Mouse (Mus musculus): Measurements from ENCODE around the gene Glb1l. TPM values are rescaled to one million over a fixed set of nuclear protein-coding genes. Genes with fewer than 3 reads are reported as not detected.

Gene Glb1l
- total and polyA plus RNA-seq, 3 experiments: 7.6 to 13.0 TPM; not detected in 1

DNA sequence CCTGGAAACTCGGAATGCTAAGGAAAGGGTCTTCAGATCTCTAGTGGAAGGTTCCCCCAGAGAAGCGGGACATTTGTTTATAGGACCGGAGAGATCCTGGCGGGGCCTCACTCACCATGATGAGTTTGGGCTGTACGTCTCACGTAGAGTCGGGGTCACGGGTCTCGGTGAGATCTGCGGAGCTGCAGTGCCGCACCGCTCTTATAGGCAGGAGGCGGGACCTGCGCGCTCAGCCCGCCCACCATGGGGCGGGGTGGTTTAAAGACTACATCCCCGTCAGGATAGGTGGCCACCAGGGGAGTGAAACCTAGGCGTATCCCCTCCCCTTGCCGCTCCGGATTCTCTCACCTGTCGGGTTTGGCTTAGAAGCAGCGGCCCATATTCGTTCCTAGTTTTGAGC is 8.5 kb upstream of the Glb1l start (continued):
- TF ChIP-seq EP300 (IDR thresholded peaks at IDR 0.05; ENCODE audit: low read depth in 1 of 2, low read length in 2 of 2) (no peak; a peak in 1 of 4 replicates), POLR2A (IDR thresholded peaks at IDR 0.05; ENCODE audit: control insufficient read depth in 1 of 2, insufficient read depth in 1 of 2, low read depth in 1 of 2, low read length in 2 of 2, poor library complexity in 1 of 2) (peak; percentile 98 to 100), CTCF (IDR thresholded peaks at IDR 0.05 in 2 of 3, conservative IDR thresholded peaks at IDR 0.05 in 1 of 3; ENCODE audit: control insufficient read depth in 1 of 3, insufficient read depth in 1 of 3, low read depth in 2 of 3, low read length in 3 of 3, poor library complexity in 1 of 3, severe bottlenecking in 1 of 3) (no peak), CHD2 (IDR thresholded peaks at IDR 0.05; ENCODE audit: low read length) (no peak), NRF1 (IDR thresholded peaks at IDR 0.05; ENCODE audit: insufficient read depth, low read depth, low read length, poor library complexity, severe bottlenecking) (peak; percentile 29; the same call in 1 of the 2 replicates), POLR2AphosphoS2 (IDR thresholded peaks at IDR 0.05; ENCODE audit: low read length) (peak; percentile 99), TBP (IDR thresholded peaks at IDR 0.05; ENCODE audit: low read depth, low read length) (peak; percentile 99), MEF2A (IDR thresholded peaks at IDR 0.05; ENCODE audit: extremely low read depth, insufficient replicate concordance, low read depth, low read length, poor library complexity, severe bottlenecking) (no peak), MAX (IDR thresholded peaks at IDR 0.05; ENCODE audit: low read length) (no peak), USF1 (IDR thresholded peaks at IDR 0.05; ENCODE audit: low read depth, low read length) (no peak), TAL1 (IDR thresholded peaks at IDR 0.05; ENCODE audit: low read length) (no peak), RCOR1 (IDR thresholded peaks at IDR 0.05; ENCODE audit: low read depth, low read length) (no peak), MXI1 (IDR thresholded peaks at IDR 0.05; ENCODE audit: low read depth, low read length) (no peak), USF2 (IDR thresholded peaks at IDR 0.05; ENCODE audit: borderline replicate concordance in 1 of 2, insufficient read depth in 1 of 2, low read depth in 1 of 2, low read length in 2 of 2) (no peak), RAD21 (IDR thresholded peaks at IDR 0.05; ENCODE audit: low read depth, low read length) (no peak), KAT2A (conservative IDR thresholded peaks at IDR 0.05; ENCODE audit: low read depth, low read length) (no peak), SMC3 (IDR thresholded peaks at IDR 0.05; ENCODE audit: low read depth, low read length) (no peak), JUND (IDR thresholded peaks at IDR 0.05; ENCODE audit: low read depth, low read length) (no peak), GABPA (IDR thresholded peaks at IDR 0.05; ENCODE audit: low read depth, low read length) (no peak), NELFE (IDR thresholded peaks at IDR 0.05; ENCODE audit: low read depth, low read length) (peak; percentile 100)

DNA sequence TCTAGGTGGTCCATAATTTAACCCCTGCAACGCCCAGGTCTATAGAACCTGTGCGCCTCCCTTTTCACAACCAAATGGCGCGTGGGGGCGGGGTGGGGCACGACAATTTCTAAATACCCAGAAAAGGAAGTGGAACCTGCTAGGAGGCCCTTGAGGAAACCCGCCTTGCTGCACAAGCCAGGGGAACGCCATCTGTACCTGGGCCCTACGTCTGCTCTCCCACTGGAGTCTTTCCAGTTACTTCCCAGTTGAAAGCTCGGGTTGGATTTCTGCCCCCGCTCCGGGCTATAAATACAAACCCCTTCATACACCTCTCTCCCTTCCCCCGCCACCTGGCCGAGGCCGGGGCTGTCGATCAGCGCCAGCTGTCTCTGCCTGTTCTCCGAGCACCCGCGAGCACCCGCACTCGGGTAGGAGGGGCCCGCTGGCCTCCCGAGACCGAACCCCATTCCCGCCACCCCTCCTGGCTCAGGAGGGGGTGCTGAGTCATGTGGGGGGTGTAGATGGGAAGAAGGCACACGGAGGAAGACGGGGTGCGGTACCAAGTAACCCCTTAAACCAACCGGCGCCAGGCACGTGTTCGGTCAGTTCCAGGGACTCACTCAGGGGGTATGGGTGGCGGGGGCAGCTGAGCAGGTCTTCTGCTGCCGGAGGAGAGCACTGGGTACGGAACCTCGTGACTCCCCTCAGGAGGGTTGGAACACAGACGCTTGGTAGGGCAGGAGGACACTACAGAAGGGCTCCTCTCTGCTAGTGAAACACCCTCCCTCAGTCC is 7.8 kb upstream of the Glb1l start:
- peaks cover 12 to 46% of the 10 kb centered on the region in 2 experiments for H3K4me1 ChIP-seq (ENCODE audit: control insufficient read depth in 1 of 2, insufficient read depth in 2 of 2, low read length in 2 of 2)
- H3K9ac ChIP-seq (ENCODE audit: control insufficient read depth, low read depth, low read length, poor library complexity, severe bottlenecking): peak overlapping the region; percentile 87
- DNase-seq (ENCODE audit: low read depth, low spot score): peak; percentile 78
- peak overlapping the region; percentile 81 to 82 for H3K4me3 ChIP-seq (ENCODE audit: control insufficient read depth in 1 of 2, insufficient read depth in 1 of 2, low read depth in 2 of 2, low read length in 2 of 2)
- H3K27me3 ChIP-seq (ENCODE audit: control insufficient read depth in 1 of 2, insufficient read depth in 2 of 2, low read length in 2 of 2): no peaks in the 10 kb centered on the region
- H3K36me3 ChIP-seq (ENCODE audit: control insufficient read depth in 1 of 2, insufficient read depth in 2 of 2, low read length in 2 of 2): peaks cover 15 to 47% of the 10 kb centered on the region in 2 experiments
- H3K9me3 ChIP-seq (replicated peaks; ENCODE audit: insufficient read depth, low read length): no peaks in the 10 kb centered on the region
- peak overlapping the region; percentile 83 for H3K27ac ChIP-seq (ENCODE audit: control insufficient read depth, low read depth, low read length)
- peaks cover 51% of the 10 kb centered on the region for H3K79me2 ChIP-seq (ENCODE audit: control insufficient read depth, insufficient read depth, low read length, poor library complexity)
- TF ChIP-seq RCOR1 (IDR thresholded peaks at IDR 0.05; ENCODE audit: low read depth, low read length) (no peak), MAFK (IDR thresholded peaks at IDR 0.05; ENCODE audit: borderline replicate concordance, low read depth, low read length) (no peak), POLR2AphosphoS2 (IDR thresholded peaks at IDR 0.05; ENCODE audit: low read length) (0 out of 2 replicates have a peak, but pooled peaks have one; percentile 55), ZMIZ1 (IDR thresholded peaks at IDR 0.05; ENCODE audit: low read depth, low read length) (no peak), ZC3H11A (IDR thresholded peaks at IDR 0.05; ENCODE audit: low read depth, low read length) (no peak), E2F4 (IDR thresholded peaks at IDR 0.05; ENCODE audit: borderline replicate concordance, low read depth, low read length) (no peak), TAL1 (IDR thresholded peaks at IDR 0.05; ENCODE audit: low read length) (no peak), MXI1 (IDR thresholded peaks at IDR 0.05; ENCODE audit: low read depth, low read length) (peak; percentile 87), ETS1 (IDR thresholded peaks at IDR 0.05; ENCODE audit: low read depth, low read length) (no peak; the same call in 1 of the 2 replicates), CTCF (IDR thresholded peaks at IDR 0.05 in 2 of 3, conservative IDR thresholded peaks at IDR 0.05 in 1 of 3; ENCODE audit: control insufficient read depth in 1 of 3, insufficient read depth in 1 of 3, low read depth in 2 of 3, low read length in 3 of 3, poor library complexity in 1 of 3, severe bottlenecking in 1 of 3) (no peak), POLR2AphosphoS5 (IDR thresholded peaks at IDR 0.05; ENCODE audit: borderline replicate concordance, low read depth, low read length) (no peak; the same call in 1 of the 2 replicates), HCFC1 (IDR thresholded peaks at IDR 0.05; ENCODE audit: low read depth, low read length) (0 out of 2 replicates have a peak, but pooled peaks have one; percentile 41), MAZ (IDR thresholded peaks at IDR 0.05; ENCODE audit: low read depth, low read length) (peak; percentile 44; the same call in 1 of the 2 replicates), SMC3 (IDR thresholded peaks at IDR 0.05; ENCODE audit: low read depth, low read length) (no peak), ZKSCAN1 (IDR thresholded peaks at IDR 0.05; ENCODE audit: low read depth, low read length) (no peak), EP300 (IDR thresholded peaks at IDR 0.05; ENCODE audit: low read depth in 1 of 2, low read length in 2 of 2) (0 out of 4 replicates have a peak, but pooled peaks of 1 of the 2 experiments have one; percentile 3), GATA1 (IDR thresholded peaks at IDR 0.05; ENCODE audit: low read depth, low read length) (no peak), BHLHE40 (IDR thresholded peaks at IDR 0.05; ENCODE audit: borderline replicate concordance, low read depth, low read length) (no peak), RAD21 (IDR thresholded peaks at IDR 0.05; ENCODE audit: low read depth, low read length) (no peak)
